Mouse (Mus musculus): ENCODE data around the gene Csnk2b. TPM values are rescaled to one million over a fixed set of nuclear protein-coding genes. Genes with fewer than 3 reads are reported as not detected.

Gene Csnk2b
- polyA plus RNA-seq, 1 experiment from 2014 or later: 200 TPM

- no peak within 1 kb of the TSS for H3K4me2 ChIP-seq
- H3K9me3 ChIP-seq (replicated peaks): no peaks in the 10 kb centered on the region
- no peak for ATAC-seq (replicated peaks; ENCODE audit: insufficient number of reproducible peaks, insufficient read depth, low FRiP score, low read depth)
- H3K27me3 ChIP-seq: no peaks in the 10 kb centered on the region
- WGBS: 83% methylated on average over 8 of the region's 8 CpGs
- no peak within 1 kb of the TSS for H3K4me3 ChIP-seq
- peaks cover 9% of the 10 kb centered on the region for H3K4me1 ChIP-seq (replicated peaks)
- peaks cover 28% of the 10 kb centered on the region for H3K36me3 ChIP-seq
- H3K9ac ChIP-seq: no peak within 1 kb of the TSS
- 0 out of 2 replicates have a peak within 1 kb of the TSS, but pooled peaks have one; percentile 2 for H3K27ac ChIP-seq
Measured at GRCm38 (mm10) chr17:35115046-35116019, 6.5 kb downstream of the Csnk2b start, which contains the start of gene Ly6g5b. TSS of gene Ly6g5b (minus strand) at chr17:35115428.

GRCm38 (mm10) chr17:35111774-35112173 is 10.1 kb downstream of the Csnk2b start:
- no peak overlapping the region for H3K9ac ChIP-seq
- no peaks in the 10 kb centered on the region for H3K27me3 ChIP-seq
- no peaks in the 10 kb centered on the region for H3K9me3 ChIP-seq (replicated peaks)
- H3K4me3 ChIP-seq: 0 out of 2 replicates have a peak overlapping the region, but pooled peaks have one; percentile 17
- peaks cover 9% of the 10 kb centered on the region for H3K36me3 ChIP-seq
- H3K4me2 ChIP-seq: peak overlapping the region; percentile 36
- 72% methylated on average over 9 of the region's 9 CpGs for WGBS
- ATAC-seq (replicated peaks; ENCODE audit: insufficient number of reproducible peaks, insufficient read depth, low FRiP score, low read depth): peak; percentile 44; the same call in 1 of the 2 replicates
- H3K4me1 ChIP-seq (replicated peaks): no peaks in the 10 kb centered on the region
- H3K27ac ChIP-seq: peak overlapping the region; percentile 47

- H3K4me3 ChIP-seq: no peak within 1 kb of the TSS
- no peaks in the 10 kb centered on the region for H3K27me3 ChIP-seq
- 88% methylated on average over 6 of the region's 6 CpGs for WGBS
- H3K9me3 ChIP-seq (replicated peaks): no peaks in the 10 kb centered on the region
- H3K4me1 ChIP-seq (replicated peaks): peaks cover 9% of the 10 kb centered on the region
- no peak within 1 kb of the TSS for H3K4me2 ChIP-seq
- H3K9ac ChIP-seq: no peak within 1 kb of the TSS
- no peak within 1 kb of the TSS for H3K27ac ChIP-seq
- H3K36me3 ChIP-seq: no peaks in the 10 kb centered on the region
- ATAC-seq (replicated peaks; ENCODE audit: insufficient number of reproducible peaks, insufficient read depth, low FRiP score, low read depth): no peak
Measured at GRCm38 (mm10) chr17:35108097-35108496, 13.8 kb downstream of the Csnk2b start, which contains the start of gene Ly6g5c. TSS of gene Ly6g5c (plus strand) at chr17:35108279.

- 63% methylated on average over 3 of the region's 3 CpGs for WGBS
- peak overlapping the region; percentile 44; the same call in 1 of the 2 replicates for H3K9ac ChIP-seq
Measured at GRCm38 (mm10) chr17:35106522-35106921, 15.3 kb downstream of the Csnk2b start.

GRCm38 (mm10) chr17:35105740-35106389 is 16.0 kb downstream of the Csnk2b start:
- Histone ChIP-seq H3K27ac (no peak overlapping the region), H3K27me3 (no peaks in the 10 kb centered on the region), H3K4me3 (no peak overlapping the region), H3K9me3 (replicated peaks) (no peaks in the 10 kb centered on the region), H3K4me1 (replicated peaks) (peaks cover 19% of the 10 kb centered on the region), H3K4me2 (0 out of 2 replicates have a peak overlapping the region, but pooled peaks have one; percentile 23), H3K36me3 (peaks cover 19% of the 10 kb centered on the region; the same call in 1 of the 2 replicates), H3K9ac (peak overlapping the region; percentile 44; the same call in 1 of the 2 replicates)
- no peak for ATAC-seq (replicated peaks; ENCODE audit: insufficient number of reproducible peaks, insufficient read depth, low FRiP score, low read depth)
- WGBS: 24% methylated on average over 13 of the region's 13 CpGs

More at GRCm38 (mm10) chr17:35106522-35106921, 15.3 kb downstream of the Csnk2b start:
- Histone ChIP-seq H3K9me3 (replicated peaks) (no peaks in the 10 kb centered on the region), H3K4me1 (replicated peaks) (peaks cover 19% of the 10 kb centered on the region), H3K27me3 (no peaks in the 10 kb centered on the region), H3K4me3 (no peak overlapping the region), H3K27ac (no peak overlapping the region), H3K36me3 (peaks cover 13% of the 10 kb centered on the region; the same call in 1 of the 2 replicates), H3K4me2 (no peak overlapping the region)
- ATAC-seq (replicated peaks; ENCODE audit: insufficient number of reproducible peaks, insufficient read depth, low FRiP score, low read depth): no peak

- no peak overlapping the region for H3K9ac ChIP-seq
- no peak overlapping the region for H3K27ac ChIP-seq
- H3K36me3 ChIP-seq: peaks cover 27% of the 10 kb centered on the region
- H3K9me3 ChIP-seq (replicated peaks): no peaks in the 10 kb centered on the region
- no peak overlapping the region for H3K4me2 ChIP-seq
- ATAC-seq (replicated peaks; ENCODE audit: insufficient number of reproducible peaks, insufficient read depth, low FRiP score, low read depth): no peak
- H3K4me1 ChIP-seq (replicated peaks): peaks cover 19% of the 10 kb centered on the region
- no peak overlapping the region for H3K4me3 ChIP-seq
- H3K27me3 ChIP-seq: no peaks in the 10 kb centered on the region
- WGBS: 65% methylated on average over 6 of the region's 6 CpGs
Measured at GRCm38 (mm10) chr17:35104754-35105153, 17.1 kb downstream of the Csnk2b start.

- peaks cover 19% of the 10 kb centered on the region for H3K4me1 ChIP-seq (replicated peaks)
- H3K4me2 ChIP-seq: no peak overlapping the region
- H3K27me3 ChIP-seq: no peaks in the 10 kb centered on the region
- 80% methylated on average over 7 of the region's 7 CpGs for WGBS
- H3K9me3 ChIP-seq (replicated peaks): no peaks in the 10 kb centered on the region
- no peak for ATAC-seq (replicated peaks; ENCODE audit: insufficient number of reproducible peaks, insufficient read depth, low FRiP score, low read depth)
- H3K4me3 ChIP-seq: no peak overlapping the region
- H3K36me3 ChIP-seq: peaks cover 31% of the 10 kb centered on the region
- H3K9ac ChIP-seq: no peak overlapping the region
- H3K27ac ChIP-seq: no peak overlapping the region
Measured at GRCm38 (mm10) chr17:35104079-35104478, 17.8 kb downstream of the Csnk2b start.

GRCm38 (mm10) chr17:35103221-35103690 is 18.6 kb downstream of the Csnk2b start:
- Histone ChIP-seq H3K36me3 (peaks cover 40% of the 10 kb centered on the region), H3K9ac (no peak overlapping the region), H3K27ac (no peak overlapping the region), H3K4me1 (replicated peaks) (peaks cover 19% of the 10 kb centered on the region), H3K4me2 (no peak overlapping the region), H3K4me3 (no peak overlapping the region), H3K27me3 (no peaks in the 10 kb centered on the region), H3K9me3 (replicated peaks) (no peaks in the 10 kb centered on the region)
- ATAC-seq (replicated peaks; ENCODE audit: insufficient number of reproducible peaks, insufficient read depth, low FRiP score, low read depth): no peak; the same call in 1 of the 2 replicates
- WGBS: 41% methylated on average over 6 of the region's 6 CpGs

GRCm38 (mm10) chr17:35102299-35102698 is 19.6 kb downstream of the Csnk2b start:
- no peaks in the 10 kb centered on the region for H3K27me3 ChIP-seq
- no peaks in the 10 kb centered on the region for H3K9me3 ChIP-seq (replicated peaks)
- peaks cover 49% of the 10 kb centered on the region for H3K36me3 ChIP-seq
- H3K4me3 ChIP-seq: no peak overlapping the region
- H3K4me1 ChIP-seq (replicated peaks): peaks cover 19% of the 10 kb centered on the region
- no peak overlapping the region for H3K9ac ChIP-seq
- 0 out of 2 replicates have a peak overlapping the region, but pooled peaks have one; percentile 1 for H3K27ac ChIP-seq
- ATAC-seq (replicated peaks; ENCODE audit: insufficient number of reproducible peaks, insufficient read depth, low FRiP score, low read depth): peak; percentile 40; the same call in 1 of the 2 replicates
- WGBS: 58% methylated on average over 8 of the region's 8 CpGs
- no peak overlapping the region for H3K4me2 ChIP-seq

GRCm38 (mm10) chr17:35101161-35101560 is 20.7 kb downstream of the Csnk2b start:
- Histone ChIP-seq H3K36me3 (peaks cover 61% of the 10 kb centered on the region), H3K9me3 (replicated peaks) (no peaks in the 10 kb centered on the region), H3K4me2 (no peak overlapping the region), H3K4me3 (no peak overlapping the region), H3K27me3 (no peaks in the 10 kb centered on the region), H3K27ac (no peak overlapping the region), H3K9ac (no peak overlapping the region), H3K4me1 (replicated peaks) (peaks cover 17% of the 10 kb centered on the region)
- WGBS: 79% methylated on average over 11 of the region's 11 CpGs
- ATAC-seq (replicated peaks; ENCODE audit: insufficient number of reproducible peaks, insufficient read depth, low FRiP score, low read depth): no peak

Measured in heart, embryonic 15.5 days (tissue).